Mouse (Mus musculus): Measurements from ENCODE around the gene Oprl1. TPM values are rescaled to one million over a fixed set of nuclear protein-coding genes. Genes with fewer than 3 reads are reported as not detected.

Oprl1 gene
- polyA plus RNA-seq (2015; fragmentation: Nextera tagmentation; extraction: Ambion mirVana): 0.18 and 0.84 TPM in 2 replicates

- peak within 1 kb of the TSS; percentile 29; the same call in 1 of the 2 replicates for H3K4me2 ChIP-seq (replicated peaks)
- 4% methylated on average over 7 of the region's 7 CpGs for WGBS
- no peaks in the 10 kb centered on the region for H3K36me3 ChIP-seq
- H3K27ac ChIP-seq (replicated peaks): no peak within 1 kb of the TSS
- 0 out of 2 replicates have a peak, but pooled peaks cover 3% of the 10 kb centered on the region for H3K4me1 ChIP-seq
- H3K9me3 ChIP-seq (replicated peaks): no peaks in the 10 kb centered on the region
- no peak for ATAC-seq (ENCODE audit: insufficient number of reproducible peaks, low FRiP score, low TSS enrichment, low read depth)
- H3K4me3 ChIP-seq (replicated peaks): no peak within 1 kb of the TSS
- no peak within 1 kb of the TSS for H3K9ac ChIP-seq
- H3K27me3 ChIP-seq: no peaks in the 10 kb centered on the region
These were observed at the start of gene Oprl1 for GRCm38 (mm10) chr2:181714903-181715326. TSS of gene Oprl1 (plus strand) at chr2:181715016.

GRCm38 (mm10) chr2:181670285-181670912, 44.4 kb upstream of the Oprl1 start:
- H3K27me3 ChIP-seq: peaks cover 46% of the 10 kb centered on the region
- no peaks in the 10 kb centered on the region; the same call in 1 of the 2 replicates for H3K36me3 ChIP-seq
- peak overlapping the region; percentile 28; the same call in 1 of the 2 replicates for H3K9ac ChIP-seq
- WGBS: 4% methylated on average over 56 of the region's 56 CpGs
- peak overlapping the region; percentile 58; the same call in 1 of the 2 replicates for H3K27ac ChIP-seq (replicated peaks)
- ATAC-seq (ENCODE audit: insufficient number of reproducible peaks, low FRiP score, low TSS enrichment, low read depth): peak; percentile 27; the same call in 1 of the 2 replicates
- H3K4me3 ChIP-seq (replicated peaks): peak overlapping the region; percentile 57
- H3K4me1 ChIP-seq: peaks cover 52% of the 10 kb centered on the region
- no peaks in the 10 kb centered on the region for H3K9me3 ChIP-seq (replicated peaks)
- H3K4me2 ChIP-seq (replicated peaks): peak overlapping the region; percentile 85

GRCm38 (mm10) chr2:181670913-181671311, 43.9 kb upstream of the Oprl1 start:
- H3K9ac ChIP-seq: peak overlapping the region; percentile 28; the same call in 1 of the 2 replicates
- H3K4me3 ChIP-seq (replicated peaks): peak overlapping the region; percentile 57
- H3K27me3 ChIP-seq: peaks cover 46% of the 10 kb centered on the region
- peak overlapping the region; percentile 58; the same call in 1 of the 2 replicates for H3K27ac ChIP-seq (replicated peaks)
- no peak for ATAC-seq (ENCODE audit: insufficient number of reproducible peaks, low FRiP score, low TSS enrichment, low read depth)
- no peaks in the 10 kb centered on the region for H3K9me3 ChIP-seq (replicated peaks)
- H3K4me2 ChIP-seq (replicated peaks): peak overlapping the region; percentile 85
- under 1% methylated on average over 41 of the region's 41 CpGs for WGBS
- no peaks in the 10 kb centered on the region; the same call in 1 of the 2 replicates for H3K36me3 ChIP-seq
- H3K4me1 ChIP-seq: peaks cover 56% of the 10 kb centered on the region

GRCm38 (mm10) chr2:181671326-181671725, 43.5 kb upstream of the Oprl1 start, which contains the start of gene Sox18:
TSS of gene Sox18 (minus strand) at chr2:181671640.
- Histone ChIP-seq H3K9me3 (replicated peaks) (no peaks in the 10 kb centered on the region), H3K9ac (peak within 1 kb of the TSS; percentile 28), H3K27ac (replicated peaks) (peak within 1 kb of the TSS; percentile 58; the same call in 1 of the 2 replicates), H3K36me3 (no peaks in the 10 kb centered on the region; the same call in 1 of the 2 replicates), H3K4me1 (peaks cover 56% of the 10 kb centered on the region), H3K4me2 (replicated peaks) (peak within 1 kb of the TSS; percentile 85), H3K27me3 (peaks cover 46% of the 10 kb centered on the region), H3K4me3 (replicated peaks) (peak within 1 kb of the TSS; percentile 57)
- peak; percentile 17; the same call in 1 of the 2 replicates for ATAC-seq (ENCODE audit: insufficient number of reproducible peaks, low FRiP score, low TSS enrichment, low read depth)
- WGBS: under 1% methylated on average over 43 of the region's 43 CpGs

- Histone ChIP-seq H3K4me3 (replicated peaks) (peak overlapping the region; percentile 57), H3K27me3 (peaks cover 46% of the 10 kb centered on the region)
- WGBS: 18% methylated on average over 7 of the region's 7 CpGs
These were observed 42.8 kb upstream of the Oprl1 start for GRCm38 (mm10) chr2:181671984-181672383.

GRCm38 (mm10) chr2:181673501-181673900, 41.3 kb upstream of the Oprl1 start:
- WGBS: 29% methylated on average over 1 of the region's 1 CpGs
- ATAC-seq (ENCODE audit: insufficient number of reproducible peaks, low FRiP score, low TSS enrichment, low read depth): no peak
- peaks cover 56% of the 10 kb centered on the region for H3K4me1 ChIP-seq
- H3K9me3 ChIP-seq (replicated peaks): no peaks in the 10 kb centered on the region
- H3K27me3 ChIP-seq: peaks cover 46% of the 10 kb centered on the region
- H3K4me2 ChIP-seq (replicated peaks): no peak overlapping the region
- no peaks in the 10 kb centered on the region; the same call in 1 of the 2 replicates for H3K36me3 ChIP-seq
- H3K27ac ChIP-seq (replicated peaks): peak overlapping the region; percentile 76
- no peak overlapping the region for H3K9ac ChIP-seq
- no peak overlapping the region for H3K4me3 ChIP-seq (replicated peaks)

More at GRCm38 (mm10) chr2:181671984-181672383, 42.8 kb upstream of the Oprl1 start:
- ATAC-seq (ENCODE audit: insufficient number of reproducible peaks, low FRiP score, low TSS enrichment, low read depth): no peak
- H3K4me1 ChIP-seq: peaks cover 56% of the 10 kb centered on the region
- no peak overlapping the region for H3K27ac ChIP-seq (replicated peaks)
- H3K9ac ChIP-seq: 0 out of 2 replicates have a peak overlapping the region, but pooled peaks have one; percentile 28
- no peaks in the 10 kb centered on the region for H3K9me3 ChIP-seq (replicated peaks)
- H3K4me2 ChIP-seq (replicated peaks): peak overlapping the region; percentile 85
- H3K36me3 ChIP-seq: no peaks in the 10 kb centered on the region; the same call in 1 of the 2 replicates

GRCm38 (mm10) chr2:181674934-181675333, 39.9 kb upstream of the Oprl1 start:
- H3K27ac ChIP-seq (replicated peaks): no peak overlapping the region
- peaks cover 36% of the 10 kb centered on the region for H3K27me3 ChIP-seq
- H3K9ac ChIP-seq: no peak overlapping the region
- H3K4me3 ChIP-seq (replicated peaks): no peak overlapping the region
- WGBS: 84% methylated on average over 4 of the region's 4 CpGs
- H3K36me3 ChIP-seq: no peaks in the 10 kb centered on the region
- H3K4me2 ChIP-seq (replicated peaks): no peak overlapping the region
- peaks cover 65% of the 10 kb centered on the region for H3K4me1 ChIP-seq
- ATAC-seq (ENCODE audit: insufficient number of reproducible peaks, low FRiP score, low TSS enrichment, low read depth): no peak
- no peaks in the 10 kb centered on the region for H3K9me3 ChIP-seq (replicated peaks)

GRCm38 (mm10) chr2:181675454-181675853, 39.4 kb upstream of the Oprl1 start:
- no peaks in the 10 kb centered on the region for H3K9me3 ChIP-seq (replicated peaks)
- H3K4me1 ChIP-seq: peaks cover 59% of the 10 kb centered on the region
- H3K36me3 ChIP-seq: no peaks in the 10 kb centered on the region
- 15% methylated on average over 14 of the region's 14 CpGs for WGBS
- ATAC-seq (ENCODE audit: insufficient number of reproducible peaks, low FRiP score, low TSS enrichment, low read depth): no peak
- H3K4me3 ChIP-seq (replicated peaks): no peak overlapping the region
- no peak overlapping the region for H3K27ac ChIP-seq (replicated peaks)
- H3K4me2 ChIP-seq (replicated peaks): peak overlapping the region; percentile 28
- peaks cover 31% of the 10 kb centered on the region for H3K27me3 ChIP-seq
- no peak overlapping the region for H3K9ac ChIP-seq

GRCm38 (mm10) chr2:181676424-181676823, 38.4 kb upstream of the Oprl1 start:
- Histone ChIP-seq H3K4me2 (replicated peaks) (no peak overlapping the region), H3K9me3 (replicated peaks) (no peaks in the 10 kb centered on the region), H3K27ac (replicated peaks) (peak overlapping the region; percentile 13; the same call in 1 of the 2 replicates), H3K9ac (no peak overlapping the region), H3K4me1 (peaks cover 59% of the 10 kb centered on the region), H3K27me3 (peaks cover 21% of the 10 kb centered on the region), H3K36me3 (no peaks in the 10 kb centered on the region), H3K4me3 (replicated peaks) (no peak overlapping the region)
- no peak for ATAC-seq (ENCODE audit: insufficient number of reproducible peaks, low FRiP score, low TSS enrichment, low read depth)
- 57% methylated on average over 2 of the region's 2 CpGs for WGBS

- Histone ChIP-seq H3K4me3 (replicated peaks) (no peak overlapping the region), H3K27me3 (peaks cover 13% of the 10 kb centered on the region), H3K27ac (replicated peaks) (peak overlapping the region; percentile 23), H3K36me3 (no peaks in the 10 kb centered on the region), H3K9ac (no peak overlapping the region), H3K4me2 (replicated peaks) (no peak overlapping the region), H3K4me1 (peaks cover 53% of the 10 kb centered on the region), H3K9me3 (replicated peaks) (no peaks in the 10 kb centered on the region)
- WGBS: 57% methylated on average over 5 of the region's 5 CpGs
- no peak for ATAC-seq (ENCODE audit: insufficient number of reproducible peaks, low FRiP score, low TSS enrichment, low read depth)
These were observed 37.6 kb upstream of the Oprl1 start for GRCm38 (mm10) chr2:181677096-181677754.

GRCm38 (mm10) chr2:181677755-181678098, 37.1 kb upstream of the Oprl1 start:
- 55% methylated on average over 3 of the region's 3 CpGs for WGBS
- no peak for ATAC-seq (ENCODE audit: insufficient number of reproducible peaks, low FRiP score, low TSS enrichment, low read depth)
- Histone ChIP-seq H3K27ac (replicated peaks) (peak overlapping the region; percentile 23), H3K36me3 (no peaks in the 10 kb centered on the region), H3K9ac (no peak overlapping the region), H3K4me2 (replicated peaks) (no peak overlapping the region), H3K9me3 (replicated peaks) (no peaks in the 10 kb centered on the region), H3K4me3 (replicated peaks) (no peak overlapping the region), H3K27me3 (peaks cover 8% of the 10 kb centered on the region), H3K4me1 (peaks cover 49% of the 10 kb centered on the region)
